Comparison of ENCODE assay signal across 31 mouse cellular contexts in the genomic region with DNA sequence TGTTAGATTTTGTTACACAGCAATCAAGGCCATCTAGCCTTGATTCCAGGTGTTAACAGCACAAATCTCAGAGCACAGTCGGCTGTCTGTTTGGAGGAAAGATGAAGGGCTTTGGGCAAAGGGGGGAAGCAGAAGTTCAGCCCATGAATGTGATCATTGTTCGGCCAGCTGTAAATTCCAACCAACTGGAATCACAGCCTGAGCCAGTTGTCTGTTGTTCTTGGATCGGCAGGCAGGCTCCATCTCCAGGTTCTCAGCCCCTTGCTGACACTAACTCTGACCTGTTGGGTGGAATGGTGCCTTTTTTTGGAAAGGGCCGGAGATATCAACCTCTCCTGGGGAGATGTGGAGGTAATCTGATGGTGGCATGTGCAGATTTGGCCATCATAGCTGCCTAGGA. TPM values are rescaled to one million over a fixed set of nuclear protein-coding genes. Genes with fewer than 3 reads are reported as not detected.
"Had no signal": no experiment of that assay in that cellular context is flagged by ENCODE, and none has a peak within 500 bp of the region (broad histone marks: within the 10 kb centered on the region; RNA-seq: fewer than 3 reads in every experiment).

No protein-coding gene starts in this region.

- H3K9me3 ChIP-seq: limb, embryonic 10.5 days; liver, embryonic 12.5 days; liver, embryonic 15.5 days; lung, embryonic 15.5 days; midbrain, embryonic 10.5 days; midbrain, embryonic 13.5 days; neural tube, embryonic 13.5 days; stomach, embryonic 15.5 days had no signal

- H3K9ac ChIP-seq: limb, embryonic 13.5 days; liver, embryonic 12.5 days; liver, embryonic 15.5 days; lung, embryonic 15.5 days; midbrain, embryonic 13.5 days; neural tube, embryonic 13.5 days; stomach, embryonic 15.5 days had no signal

- H3K27ac ChIP-seq: kidney, postnatal 0 days; layer of hippocampus, adult 2 months; limb, embryonic 10.5 days; limb, embryonic 13.5 days; liver, embryonic 12.5 days; liver, embryonic 15.5 days; lung, embryonic 15.5 days; macrophage; midbrain, embryonic 10.5 days; midbrain, embryonic 13.5 days; neural tube, embryonic 13.5 days; stomach, embryonic 15.5 days had no signal

- ATAC-seq: liver, embryonic 12.5 days; midbrain, embryonic 13.5 days; midbrain, embryonic 16.5 days had no signal

- H3K4me3 ChIP-seq: layer of hippocampus, adult 2 months; limb, embryonic 10.5 days; limb, embryonic 13.5 days; liver, embryonic 12.5 days; liver, embryonic 15.5 days; lung, embryonic 15.5 days; midbrain, embryonic 10.5 days; midbrain, embryonic 13.5 days; myocyte; neural tube, embryonic 13.5 days; stomach, embryonic 15.5 days had no signal

- DNase-seq: kidney, postnatal 25 days; layer of hippocampus, adult 9-11 months; liver; lung, adult 18-20 months; lung, postnatal 10 days; right cerebral cortex, adult 18-20 months; right cerebral cortex, postnatal 14 days; spleen, adult 18-20 months; thymus, postnatal 25 days had no signal

- H3K4me2 ChIP-seq: limb, embryonic 13.5 days; liver, embryonic 12.5 days; liver, embryonic 15.5 days; lung, embryonic 15.5 days; midbrain, embryonic 13.5 days; neural tube, embryonic 13.5 days; stomach, embryonic 15.5 days had no signal

- H3K4me1 ChIP-seq: liver, embryonic 12.5 days; liver, embryonic 15.5 days; lung, embryonic 15.5 days; midbrain, embryonic 10.5 days; midbrain, embryonic 13.5 days; neural tube, embryonic 13.5 days; stomach, embryonic 15.5 days had no signal

- H3K36me3 ChIP-seq: limb, embryonic 10.5 days; limb, embryonic 13.5 days; liver, embryonic 12.5 days; liver, embryonic 15.5 days; lung, embryonic 15.5 days; midbrain, embryonic 10.5 days; midbrain, embryonic 13.5 days; neural tube, embryonic 13.5 days; stomach, embryonic 15.5 days had no signal

- H3K27me3 ChIP-seq: liver, embryonic 12.5 days; liver, embryonic 15.5 days; lung, embryonic 15.5 days; midbrain, embryonic 13.5 days; neural tube, embryonic 13.5 days; stomach, embryonic 15.5 days had no signal

RNA-seq across cellular contexts. Expression of a gene that starts 47.8 kb away (rescaled TPM):
- total RNA-seq: layer of hippocampus, adult 2 months; layer of hippocampus, postnatal 25 days; left cerebral cortex, adult 18-20 months; megakaryocyte, adult 5-6 weeks; monocyte, adult 5-6 weeks; neutrophil, adult 5-6 weeks had no signal
- polyA plus RNA-seq: kidney, embryonic 14.5 days; kidney, postnatal 0 days; large intestine, adult 2 months; limb, embryonic 10.5 days; limb, embryonic 13.5 days; liver, embryonic 12.5 days; liver, embryonic 15.5 days; lung, embryonic 15.5 days; macrophage; midbrain, embryonic 10.5 days; midbrain, embryonic 13.5 days; midbrain, embryonic 16.5 days; myocyte; neural tube, embryonic 13.5 days; stomach, embryonic 15.5 days; thymus, postnatal 0 days had no signal
